Mouse (Mus musculus) NIH3T3 (cell line): ENCODE measurements around the gene Flrt2.

ENCODE experiments used
- DNase-seq: peaks from one replicate; pipeline ENCODE4 v3.0.0-alpha.2; 2012; ENCODE audit warnings: low read depth

Flrt2 gene

GRCm38 (mm10) chr12:95737571-95737970 lies 45.5 kb downstream of the Flrt2 start:
- DNase-seq, result no peak

- no peak for DNase-seq
Observed at GRCm38 (mm10) chr12:95738031-95738430, 46.0 kb downstream of the Flrt2 start.

GRCm38 (mm10) chr12:95738491-95739135 lies 46.6 kb downstream of the Flrt2 start:
- no peak for DNase-seq

GRCm38 (mm10) chr12:95739739-95740138 lies 47.7 kb downstream of the Flrt2 start:
- no peak for DNase-seq

GRCm38 (mm10) chr12:95741296-95741695 lies 49.3 kb downstream of the Flrt2 start:
- no peak for DNase-seq

- DNase-seq, result no peak
Observed at GRCm38 (mm10) chr12:95744307-95744706, 52.3 kb downstream of the Flrt2 start.

GRCm38 (mm10) chr12:95746856-95747579 lies 55.0 kb downstream of the Flrt2 start:
- DNase-seq, result peak; percentile 73

GRCm38 (mm10) chr12:95748760-95749159 lies 56.7 kb downstream of the Flrt2 start:
- DNase-seq, result no peak

GRCm38 (mm10) chr12:95749248-95749647 lies 57.2 kb downstream of the Flrt2 start:
- DNase-seq, result no peak

GRCm38 (mm10) chr12:95759212-95759746 lies 67.3 kb downstream of the Flrt2 start:
- no peak for DNase-seq

GRCm38 (mm10) chr12:95765255-95765654 lies 73.2 kb downstream of the Flrt2 start:
- peak; percentile 38 for DNase-seq

GRCm38 (mm10) chr12:95769041-95769440 lies 77.0 kb downstream of the Flrt2 start:
- DNase-seq, result peak; percentile 20

- DNase-seq, result no peak
Observed at GRCm38 (mm10) chr12:95770251-95770650, 78.2 kb downstream of the Flrt2 start.

GRCm38 (mm10) chr12:95790146-95790545 lies 98.1 kb downstream of the Flrt2 start:
- peak; percentile 34 for DNase-seq

GRCm38 (mm10) chr12:95816660-95817059 lies 124.6 kb downstream of the Flrt2 start:
- DNase-seq, result no peak
